Mouse (Mus musculus): ENCODE results near the gene Tmem259. TPM values are rescaled to one million over a fixed set of nuclear protein-coding genes. Genes with fewer than 3 reads are reported as not detected.

Gene Tmem259
- polyA plus RNA-seq, 1 experiment: 54.6 TPM

GRCm38 (mm10) chr10:79996272-79997033, 12.3 kb upstream of the Tmem259 start, which contains the start of gene Abca7:
Gene Abca7 (plus strand): TSS chr10:79996494.
- no peaks in the 10 kb centered on the region for H3K9me3 ChIP-seq (replicated peaks; ENCODE audit: control insufficient read depth, insufficient read depth, low read length, poor library complexity, severe bottlenecking)
- H3K4me1 ChIP-seq (ENCODE audit: control insufficient read depth, insufficient read depth, low read length): no peaks in the 10 kb centered on the region
- no peaks in the 10 kb centered on the region for H3K27me3 ChIP-seq (ENCODE audit: control insufficient read depth, insufficient read depth, low read length, poor library complexity, severe bottlenecking)
- no peak within 1 kb of the TSS for H3K27ac ChIP-seq (ENCODE audit: insufficient read depth, low read length)
- peak within 1 kb of the TSS; percentile 96 for H3K4me3 ChIP-seq (ENCODE audit: low read depth, low read length)
- TF ChIP-seq POLR2A (IDR thresholded peaks at IDR 0.05; ENCODE audit: insufficient read depth, low read length) (peak; percentile 5), CTCF (IDR thresholded peaks at IDR 0.05; ENCODE audit: low read depth, low read length) (no peak), EP300 (IDR thresholded peaks at IDR 0.05; ENCODE audit: insufficient read depth, low read depth, low read length) (no peak)
- H3K9ac ChIP-seq (ENCODE audit: low read depth, poor library complexity, severe bottlenecking): peak within 1 kb of the TSS; percentile 75
- H3K36me3 ChIP-seq (ENCODE audit: control insufficient read depth, insufficient read depth, low read length, poor library complexity, severe bottlenecking): no peaks in the 10 kb centered on the region

- Histone ChIP-seq H3K4me3 (ENCODE audit: low read depth, low read length) (no peak overlapping the region), H3K27me3 (ENCODE audit: control insufficient read depth, insufficient read depth, low read length, poor library complexity, severe bottlenecking) (no peaks in the 10 kb centered on the region), H3K36me3 (ENCODE audit: control insufficient read depth, insufficient read depth, low read length, poor library complexity, severe bottlenecking) (no peaks in the 10 kb centered on the region), H3K9me3 (replicated peaks; ENCODE audit: control insufficient read depth, insufficient read depth, low read length, poor library complexity, severe bottlenecking) (no peaks in the 10 kb centered on the region), H3K4me1 (ENCODE audit: control insufficient read depth, insufficient read depth, low read length) (peaks cover 3% of the 10 kb centered on the region), H3K27ac (ENCODE audit: insufficient read depth, low read length) (no peak overlapping the region), H3K9ac (ENCODE audit: low read depth, poor library complexity, severe bottlenecking) (no peak overlapping the region)
- no peak for TF ChIP-seq POLR2A (IDR thresholded peaks at IDR 0.05; ENCODE audit: insufficient read depth, low read length)
- no peak for TF ChIP-seq CTCF (IDR thresholded peaks at IDR 0.05; ENCODE audit: low read depth, low read length)
- TF ChIP-seq EP300 (IDR thresholded peaks at IDR 0.05; ENCODE audit: insufficient read depth, low read depth, low read length): no peak
Observed at GRCm38 (mm10) chr10:79995636-79996035, 11.5 kb upstream of the Tmem259 start.

- no peak overlapping the region for H3K9ac ChIP-seq (ENCODE audit: low read depth, poor library complexity, severe bottlenecking)
- peaks cover 3% of the 10 kb centered on the region for H3K4me1 ChIP-seq (ENCODE audit: control insufficient read depth, insufficient read depth, low read length)
- H3K27ac ChIP-seq (ENCODE audit: insufficient read depth, low read length): no peak overlapping the region
- TF ChIP-seq POLR2A (IDR thresholded peaks at IDR 0.05; ENCODE audit: insufficient read depth, low read length) (no peak), CTCF (IDR thresholded peaks at IDR 0.05; ENCODE audit: low read depth, low read length) (no peak), EP300 (IDR thresholded peaks at IDR 0.05; ENCODE audit: insufficient read depth, low read depth, low read length) (no peak)
- no peaks in the 10 kb centered on the region for H3K36me3 ChIP-seq (ENCODE audit: control insufficient read depth, insufficient read depth, low read length, poor library complexity, severe bottlenecking)
- no peak overlapping the region for H3K4me3 ChIP-seq (ENCODE audit: low read depth, low read length)
- no peaks in the 10 kb centered on the region for H3K27me3 ChIP-seq (ENCODE audit: control insufficient read depth, insufficient read depth, low read length, poor library complexity, severe bottlenecking)
- no peaks in the 10 kb centered on the region for H3K9me3 ChIP-seq (replicated peaks; ENCODE audit: control insufficient read depth, insufficient read depth, low read length, poor library complexity, severe bottlenecking)
Observed at GRCm38 (mm10) chr10:79994397-79995115, 10.4 kb upstream of the Tmem259 start.

GRCm38 (mm10) chr10:79991548-79991947, 7.4 kb upstream of the Tmem259 start:
- H3K27ac ChIP-seq (ENCODE audit: insufficient read depth, low read length): no peak overlapping the region
- peaks cover 4% of the 10 kb centered on the region for H3K4me1 ChIP-seq (ENCODE audit: control insufficient read depth, insufficient read depth, low read length)
- TF ChIP-seq EP300 (IDR thresholded peaks at IDR 0.05; ENCODE audit: insufficient read depth, low read depth, low read length) (no peak), CTCF (IDR thresholded peaks at IDR 0.05; ENCODE audit: low read depth, low read length) (peak; percentile 71)
- no peak overlapping the region for H3K4me3 ChIP-seq (ENCODE audit: low read depth, low read length)
- H3K9ac ChIP-seq (ENCODE audit: low read depth, poor library complexity, severe bottlenecking): no peak overlapping the region
- no peaks in the 10 kb centered on the region for H3K27me3 ChIP-seq (ENCODE audit: control insufficient read depth, insufficient read depth, low read length, poor library complexity, severe bottlenecking)
- H3K9me3 ChIP-seq (replicated peaks; ENCODE audit: control insufficient read depth, insufficient read depth, low read length, poor library complexity, severe bottlenecking): no peaks in the 10 kb centered on the region
- H3K36me3 ChIP-seq (ENCODE audit: control insufficient read depth, insufficient read depth, low read length, poor library complexity, severe bottlenecking): no peaks in the 10 kb centered on the region

GRCm38 (mm10) chr10:79991099-79991498, 7.0 kb upstream of the Tmem259 start:
- Histone ChIP-seq H3K4me3 (ENCODE audit: low read depth, low read length) (no peak overlapping the region), H3K9ac (ENCODE audit: low read depth, poor library complexity, severe bottlenecking) (no peak overlapping the region), H3K9me3 (replicated peaks; ENCODE audit: control insufficient read depth, insufficient read depth, low read length, poor library complexity, severe bottlenecking) (no peaks in the 10 kb centered on the region), H3K36me3 (ENCODE audit: control insufficient read depth, insufficient read depth, low read length, poor library complexity, severe bottlenecking) (no peaks in the 10 kb centered on the region), H3K27ac (ENCODE audit: insufficient read depth, low read length) (no peak overlapping the region), H3K4me1 (ENCODE audit: control insufficient read depth, insufficient read depth, low read length) (peaks cover 4% of the 10 kb centered on the region), H3K27me3 (ENCODE audit: control insufficient read depth, insufficient read depth, low read length, poor library complexity, severe bottlenecking) (no peaks in the 10 kb centered on the region)
- no peak for TF ChIP-seq POLR2A (IDR thresholded peaks at IDR 0.05; ENCODE audit: insufficient read depth, low read length)
- no peak for TF ChIP-seq CTCF (IDR thresholded peaks at IDR 0.05; ENCODE audit: low read depth, low read length)
- TF ChIP-seq EP300 (IDR thresholded peaks at IDR 0.05; ENCODE audit: insufficient read depth, low read depth, low read length): no peak

- H3K9me3 ChIP-seq (replicated peaks; ENCODE audit: control insufficient read depth, insufficient read depth, low read length, poor library complexity, severe bottlenecking): no peaks in the 10 kb centered on the region
- H3K9ac ChIP-seq (ENCODE audit: low read depth, poor library complexity, severe bottlenecking): no peak overlapping the region
- TF ChIP-seq CTCF (IDR thresholded peaks at IDR 0.05; ENCODE audit: low read depth, low read length): no peak
- peaks cover 4% of the 10 kb centered on the region for H3K4me1 ChIP-seq (ENCODE audit: control insufficient read depth, insufficient read depth, low read length)
- H3K27me3 ChIP-seq (ENCODE audit: control insufficient read depth, insufficient read depth, low read length, poor library complexity, severe bottlenecking): no peaks in the 10 kb centered on the region
- H3K36me3 ChIP-seq (ENCODE audit: control insufficient read depth, insufficient read depth, low read length, poor library complexity, severe bottlenecking): no peaks in the 10 kb centered on the region
- H3K27ac ChIP-seq (ENCODE audit: insufficient read depth, low read length): no peak overlapping the region
- H3K4me3 ChIP-seq (ENCODE audit: low read depth, low read length): 0 out of 2 replicates have a peak overlapping the region, but pooled peaks have one; percentile 0
Observed at GRCm38 (mm10) chr10:79989870-79990269, 5.7 kb upstream of the Tmem259 start.
